Mouse (Mus musculus): Measurements from ENCODE around the gene Rnpep.

GRCm38 (mm10) chr1:135323367-135323901 is 39.5 kb upstream of the Rnpep start:
- TF ChIP-seq MAX (IDR thresholded peaks at IDR 0.05; ENCODE audit: low read depth) (no peak), POLR2AphosphoS2 (IDR thresholded peaks at IDR 0.05; ENCODE audit: insufficient read length, low read depth) (no peak), MYOD1 (IDR thresholded peaks at IDR 0.05; ENCODE audit: control insufficient read depth in 1 of 3, insufficient read length in 2 of 3, low read depth in 2 of 3) (peak in 2 of 3 experiments; percentile 27 to 76), POLR2A (IDR thresholded peaks at IDR 0.05; ENCODE audit: insufficient read length, low read depth) (no peak), E2F4 (IDR thresholded peaks at IDR 0.05; ENCODE audit: insufficient read depth) (no peak)
